Mouse (Mus musculus): ENCODE results near the gene Radil. TPM values are rescaled to one million over a fixed set of nuclear protein-coding genes. Genes with fewer than 3 reads are reported as not detected.

Radil gene
- polyA plus RNA-seq, 1 experiment from 2014 or later: 0.55 TPM

DNA sequence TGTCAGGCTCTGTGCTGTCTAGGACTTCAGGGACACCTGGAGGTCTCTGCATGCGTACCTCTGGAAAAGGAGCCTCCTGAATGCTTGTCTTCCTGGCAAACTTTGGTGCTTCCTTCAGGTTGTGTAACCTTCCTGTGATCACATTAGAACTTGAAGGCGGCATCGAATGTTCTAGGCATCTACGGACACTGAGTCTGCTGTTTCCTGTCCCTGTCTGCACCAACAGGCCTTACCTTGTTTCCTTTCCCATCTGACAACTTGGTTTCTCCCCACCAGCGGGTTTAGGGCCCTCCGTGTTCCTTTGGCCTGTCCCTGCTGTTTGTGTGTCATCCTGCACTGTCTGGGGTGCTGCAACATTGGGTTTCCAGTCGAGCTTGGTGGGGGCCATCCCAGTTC lies 108.9 kb downstream of the Radil start:
- Histone ChIP-seq H3K27ac (ENCODE audit: low read depth, low read length) (no peak overlapping the region), H3K27me3 (replicated peaks; ENCODE audit: control insufficient read depth, insufficient read depth, low read length) (no peaks in the 10 kb centered on the region), H3K9ac (ENCODE audit: low read depth, low read length) (no peak overlapping the region), H3K4me1 (replicated peaks; ENCODE audit: control insufficient read depth, insufficient read depth, low read length) (peaks cover 11% of the 10 kb centered on the region; the same call in 1 of the 2 replicates), H3K36me3 (ENCODE audit: control insufficient read depth, insufficient read depth) (peaks cover 5% of the 10 kb centered on the region), H3K4me3 (ENCODE audit: low read depth, low read length) (no peak overlapping the region), H3K4me2 (replicated peaks; ENCODE audit: low read depth) (peak overlapping the region; percentile 66; the same call in 1 of the 2 replicates), H3K9me3 (ENCODE audit: control insufficient read depth) (no peaks in the 10 kb centered on the region)
- 73% methylated on average over 7 of the region's 7 CpGs for WGBS
- ATAC-seq: no peak
- TF ChIP-seq CTCF (IDR thresholded peaks at IDR 0.05; ENCODE audit: low read depth): no peak

DNA sequence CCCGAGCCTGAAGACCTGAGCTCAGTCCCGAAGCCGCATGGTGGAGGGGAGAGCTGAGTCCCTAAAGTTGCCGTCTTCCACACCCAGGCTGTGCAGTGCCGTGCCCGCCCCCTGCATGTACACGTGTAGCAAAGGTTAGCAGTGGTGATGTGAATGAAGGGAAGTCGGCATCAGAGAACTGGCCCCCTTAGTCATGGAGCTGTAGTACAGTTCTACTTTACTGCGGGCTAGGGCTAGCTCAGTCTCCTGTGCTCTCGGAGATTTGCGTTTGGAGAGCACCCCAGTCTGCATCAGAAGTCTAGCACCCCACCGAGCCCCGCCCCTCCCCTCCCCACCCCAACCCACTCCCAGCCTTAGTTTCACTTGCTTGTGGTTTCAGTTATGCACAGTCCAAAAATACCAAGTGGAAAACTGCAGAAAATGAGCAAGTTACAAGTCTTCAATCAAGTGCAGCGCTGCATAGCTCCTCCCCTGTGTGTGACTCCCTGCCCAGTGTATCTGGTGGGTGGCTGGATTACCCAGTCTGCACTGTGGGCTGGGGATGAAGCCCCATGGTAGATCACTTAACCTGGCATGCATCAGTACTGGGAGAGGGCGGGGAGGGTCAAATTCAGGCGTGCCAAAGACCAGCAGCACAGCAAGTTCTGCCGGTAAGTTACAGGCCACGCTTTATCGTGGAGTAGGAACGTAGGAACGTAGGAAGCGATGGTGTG lies 109.4 kb downstream of the Radil start:
- TF ChIP-seq CTCF (IDR thresholded peaks at IDR 0.05; ENCODE audit: low read depth): no peak
- Histone ChIP-seq H3K4me3 (ENCODE audit: low read depth, low read length) (peak overlapping the region; percentile 31), H3K27me3 (replicated peaks; ENCODE audit: control insufficient read depth, insufficient read depth, low read length) (no peaks in the 10 kb centered on the region), H3K27ac (ENCODE audit: low read depth, low read length) (peak overlapping the region; percentile 76), H3K9ac (ENCODE audit: low read depth, low read length) (no peak overlapping the region), H3K36me3 (ENCODE audit: control insufficient read depth, insufficient read depth) (peaks cover 9% of the 10 kb centered on the region), H3K4me1 (replicated peaks; ENCODE audit: control insufficient read depth, insufficient read depth, low read length) (peaks cover 11% of the 10 kb centered on the region; the same call in 1 of the 2 replicates), H3K9me3 (ENCODE audit: control insufficient read depth) (no peaks in the 10 kb centered on the region), H3K4me2 (replicated peaks; ENCODE audit: low read depth) (peak overlapping the region; percentile 66)
- no peak for ATAC-seq
- 34% methylated on average over 22 of the region's 22 CpGs for WGBS

DNA sequence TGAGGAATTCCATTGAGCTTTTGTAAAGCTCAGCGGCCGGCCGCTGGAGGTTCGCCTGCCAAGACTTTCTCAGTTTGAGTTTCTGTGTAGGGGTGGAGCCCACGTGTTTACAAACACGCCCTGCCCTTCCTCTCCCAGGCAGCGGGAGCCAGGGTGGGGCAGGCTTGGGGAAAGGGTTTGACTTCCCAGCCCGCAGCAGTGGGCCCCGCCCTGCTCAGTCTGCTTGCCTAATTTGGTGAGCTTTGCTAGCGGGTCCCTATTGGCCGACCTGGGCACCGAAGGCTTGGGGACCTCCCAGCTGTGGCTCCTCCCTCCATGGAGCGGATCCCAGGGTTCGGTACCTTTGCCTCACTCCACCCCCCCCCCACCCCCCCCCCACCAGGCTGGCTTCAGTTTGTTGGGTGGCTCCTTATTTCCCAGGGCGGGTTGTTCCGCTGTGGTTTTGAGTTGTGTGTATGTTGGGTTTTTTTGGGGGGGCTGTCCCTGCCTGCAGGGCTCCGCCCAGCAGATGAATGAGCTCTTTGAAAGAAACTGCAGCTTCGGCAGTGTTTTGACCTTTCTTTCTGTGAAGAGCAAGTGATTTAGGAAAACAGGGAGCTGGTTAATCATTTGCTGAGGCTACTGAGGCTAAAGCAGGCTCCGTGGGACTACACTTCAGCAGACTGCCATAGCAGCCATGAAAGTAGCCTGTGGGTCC lies 110.3 kb downstream of the Radil start:
- peak; percentile 77 for ATAC-seq
- Histone ChIP-seq H3K4me2 (replicated peaks; ENCODE audit: low read depth) (peak overlapping the region; percentile 66), H3K27me3 (replicated peaks; ENCODE audit: control insufficient read depth, insufficient read depth, low read length) (no peaks in the 10 kb centered on the region), H3K36me3 (ENCODE audit: control insufficient read depth, insufficient read depth) (peaks cover 18% of the 10 kb centered on the region), H3K27ac (ENCODE audit: low read depth, low read length) (peak overlapping the region; percentile 76), H3K9me3 (ENCODE audit: control insufficient read depth) (no peaks in the 10 kb centered on the region), H3K9ac (ENCODE audit: low read depth, low read length) (peak overlapping the region; percentile 26; the same call in 1 of the 2 replicates), H3K4me3 (ENCODE audit: low read depth, low read length) (peak overlapping the region; percentile 31), H3K4me1 (replicated peaks; ENCODE audit: control insufficient read depth, insufficient read depth, low read length) (peaks cover 11% of the 10 kb centered on the region; the same call in 1 of the 2 replicates)
- TF ChIP-seq CTCF (IDR thresholded peaks at IDR 0.05; ENCODE audit: low read depth): no peak
- whole genome bisulfite sequencing: under 1% methylated on average over 19 of the region's 19 CpGs

DNA sequence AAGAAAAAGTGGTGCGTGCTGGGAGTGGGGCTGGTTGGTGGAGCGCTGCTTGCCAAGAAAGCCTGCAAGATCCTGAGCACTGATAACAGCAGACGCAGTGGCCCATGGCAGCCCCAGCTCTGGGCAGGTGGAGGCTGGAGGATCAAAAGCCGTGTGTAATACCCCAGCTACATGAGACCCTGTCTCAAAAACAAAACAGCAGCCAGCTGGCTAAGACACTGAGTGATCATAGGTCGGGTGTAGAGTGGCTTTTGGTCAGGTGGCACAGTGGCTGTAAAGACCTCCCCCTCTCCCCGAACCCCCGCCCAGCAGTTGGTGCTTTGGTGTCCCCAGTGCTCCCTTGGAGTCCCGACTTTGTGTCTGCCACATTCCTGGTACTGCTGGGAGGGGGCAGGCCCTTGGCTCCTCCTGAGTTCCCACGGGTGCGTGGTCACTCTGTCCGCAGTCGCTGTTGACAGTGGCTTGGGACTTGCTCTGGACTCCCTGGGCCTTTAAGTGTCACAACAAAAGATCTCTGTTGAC lies 110.9 kb downstream of the Radil start:
- 7% methylated on average over 12 of the region's 12 CpGs for WGBS
- ATAC-seq: peak; percentile 9
- H3K4me1 ChIP-seq (replicated peaks; ENCODE audit: control insufficient read depth, insufficient read depth, low read length): peaks cover 10% of the 10 kb centered on the region; the same call in 1 of the 2 replicates
- peaks cover 24% of the 10 kb centered on the region for H3K36me3 ChIP-seq (ENCODE audit: control insufficient read depth, insufficient read depth)
- peak overlapping the region; percentile 76 for H3K27ac ChIP-seq (ENCODE audit: low read depth, low read length)
- H3K9me3 ChIP-seq (ENCODE audit: control insufficient read depth): no peaks in the 10 kb centered on the region
- no peaks in the 10 kb centered on the region for H3K27me3 ChIP-seq (replicated peaks; ENCODE audit: control insufficient read depth, insufficient read depth, low read length)
- H3K9ac ChIP-seq (ENCODE audit: low read depth, low read length): no peak overlapping the region
- H3K4me2 ChIP-seq (replicated peaks; ENCODE audit: low read depth): peak overlapping the region; percentile 66
- TF ChIP-seq CTCF (IDR thresholded peaks at IDR 0.05; ENCODE audit: low read depth): no peak
- H3K4me3 ChIP-seq (ENCODE audit: low read depth, low read length): peak overlapping the region; percentile 31

DNA sequence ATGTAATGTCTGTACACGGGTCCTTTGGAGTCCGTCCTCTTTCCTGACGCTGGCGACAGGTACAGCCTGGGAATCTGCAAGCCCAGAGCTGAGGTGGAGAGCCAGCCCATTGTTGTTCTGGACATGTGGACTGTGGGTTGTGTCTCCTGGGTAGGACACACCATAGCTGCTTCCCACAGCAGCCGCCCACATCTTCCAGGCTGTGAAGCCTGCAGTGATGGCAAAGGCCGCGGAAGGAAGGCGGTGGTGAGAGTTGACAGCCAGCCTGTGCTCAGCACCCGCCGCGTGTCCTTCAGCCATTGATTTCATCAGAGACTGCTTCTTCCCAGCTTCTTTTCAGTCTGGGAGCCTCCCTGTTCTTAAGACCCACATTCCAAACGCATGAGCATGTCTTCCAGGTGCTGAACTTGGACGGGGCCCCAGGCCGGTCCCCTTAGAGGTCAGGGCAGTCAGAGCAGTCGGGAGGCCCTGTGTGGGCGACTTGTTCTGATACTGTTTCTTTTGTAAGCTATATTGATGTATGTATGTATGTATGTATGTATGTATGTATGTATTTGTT lies 112.4 kb downstream of the Radil start:
- Histone ChIP-seq H3K4me1 (replicated peaks; ENCODE audit: control insufficient read depth, insufficient read depth, low read length) (no peaks in the 10 kb centered on the region), H3K36me3 (ENCODE audit: control insufficient read depth, insufficient read depth) (peaks cover 24% of the 10 kb centered on the region), H3K9ac (ENCODE audit: low read depth, low read length) (no peak overlapping the region), H3K9me3 (ENCODE audit: control insufficient read depth) (no peaks in the 10 kb centered on the region), H3K4me2 (replicated peaks; ENCODE audit: low read depth) (no peak overlapping the region), H3K27ac (ENCODE audit: low read depth, low read length) (no peak overlapping the region), H3K4me3 (ENCODE audit: low read depth, low read length) (no peak overlapping the region), H3K27me3 (replicated peaks; ENCODE audit: control insufficient read depth, insufficient read depth, low read length) (no peaks in the 10 kb centered on the region)
- WGBS: 78% methylated on average over 16 of the region's 16 CpGs
- ATAC-seq: no peak
- no peak for TF ChIP-seq CTCF (IDR thresholded peaks at IDR 0.05; ENCODE audit: low read depth)

DNA sequence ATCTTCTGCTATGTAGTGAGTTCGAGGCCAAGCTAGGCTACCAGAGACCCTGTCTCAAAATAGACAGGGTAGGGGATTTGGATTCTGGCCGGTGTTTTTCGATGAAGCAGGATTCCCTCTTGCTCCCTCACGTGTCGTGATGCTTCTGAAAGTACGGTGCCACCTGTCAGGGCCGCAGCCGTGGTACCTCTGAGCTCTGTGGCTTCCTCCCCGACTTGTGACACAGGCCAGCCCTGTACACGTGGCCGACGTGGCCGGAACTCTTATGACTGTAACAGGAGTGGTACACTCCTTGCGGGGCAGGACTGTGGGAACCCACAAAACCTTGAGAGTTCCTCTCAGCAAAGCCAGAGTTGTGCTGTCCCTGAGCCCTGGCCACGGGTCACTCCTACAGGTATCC lies 115.2 kb downstream of the Radil start:
- ATAC-seq: no peak
- Histone ChIP-seq H3K36me3 (ENCODE audit: control insufficient read depth, insufficient read depth) (peaks cover 24% of the 10 kb centered on the region), H3K4me2 (replicated peaks; ENCODE audit: low read depth) (no peak overlapping the region), H3K27me3 (replicated peaks; ENCODE audit: control insufficient read depth, insufficient read depth, low read length) (no peaks in the 10 kb centered on the region), H3K9me3 (ENCODE audit: control insufficient read depth) (no peaks in the 10 kb centered on the region), H3K9ac (ENCODE audit: low read depth, low read length) (no peak overlapping the region), H3K27ac (ENCODE audit: low read depth, low read length) (0 out of 2 replicates have a peak overlapping the region, but pooled peaks have one; percentile 7), H3K4me3 (ENCODE audit: low read depth, low read length) (no peak overlapping the region), H3K4me1 (replicated peaks; ENCODE audit: control insufficient read depth, insufficient read depth, low read length) (no peaks in the 10 kb centered on the region)
- no peak for TF ChIP-seq CTCF (IDR thresholded peaks at IDR 0.05; ENCODE audit: low read depth)
- WGBS: 97% methylated on average over 15 of the region's 15 CpGs

Other genes starting within 250 kb of the Radil start
- 2.6 and 4.5 TPM in 2 replicates for gene Foxk1, start 149.6 kb downstream of the Radil start, polyA plus RNA-seq (2015; fragmentation: Nextera tagmentation; extraction: Ambion mirVana)
- gene Ap5z1, start 87.2 kb downstream of the Radil start, polyA plus RNA-seq (2015; fragmentation: Nextera tagmentation; extraction: Ambion mirVana): 9.0 and 9.8 TPM in 2 replicates
- gene Papolb, start 21.0 kb downstream of the Radil start, polyA plus RNA-seq (2015; fragmentation: Nextera tagmentation; extraction: Ambion mirVana): not detected in 2 replicates
- gene Mmd2, start 57.7 kb upstream of the Radil start, polyA plus RNA-seq (2015; fragmentation: Nextera tagmentation; extraction: Ambion mirVana): 0.52 and 0.63 TPM in 2 replicates
- gene Wipi2, start 76.6 kb upstream of the Radil start, polyA plus RNA-seq (2015; fragmentation: Nextera tagmentation; extraction: Ambion mirVana): 25.5 and 29.4 TPM in 2 replicates
- 2.9 and 3.5 TPM in 2 replicates for gene Slc29a4, start 141.4 kb upstream of the Radil start, polyA plus RNA-seq (2015; fragmentation: Nextera tagmentation; extraction: Ambion mirVana)